Mouse (Mus musculus) forebrain, postnatal 0 days (tissue): ENCODE measurements at regions not wholly inside any gene's neighbourhood (a gene's known extent, or its start where the extent isn't known, plus 50 kb on each side); places are given as distances from the start of the nearest gene placed in this dataset.

Experiments
- ATAC-seq: fragments of 200-750 bp; cut with Nextera tagmentation; 2 replicates; pipeline ENCODE4 v1.8.0; 2017; ENCODE audit warnings: mild to moderate bottlenecking, moderate library complexity
- DNase-seq: peaks from one replicate; pipeline ENCODE4 v3.0.0-alpha.2; 2015
- H3K27ac ChIP-seq: fragments of 300-500 bp; sonication (generic); 2 replicates; pipeline ENCODE4 v1.5.1; 2014; ENCODE audit warnings: low read depth, mild to moderate bottlenecking, antibody characterized with exemption, low read length, moderate library complexity, mixed read lengths
- H3K27me3 ChIP-seq: fragments of 300-500 bp; sonication (generic); 2 replicates; pipeline ENCODE4 v1.6.1; 2014; ENCODE audit warnings: mild to moderate bottlenecking, low read length, mixed read lengths; ENCODE audit not compliant: insufficient read depth
- H3K36me3 ChIP-seq: fragments of 300-500 bp; sonication (generic); 2 replicates; pipeline ENCODE4 v1.6.1; 2014; ENCODE audit warnings: mild to moderate bottlenecking, moderate library complexity; ENCODE audit not compliant: insufficient read depth
- H3K4me1 ChIP-seq: fragments of 300-500 bp; sonication (generic); 2 replicates; pipeline ENCODE4 v1.6.1; 2014; ENCODE audit warnings: antibody characterized with exemption; ENCODE audit not compliant: insufficient read depth
- H3K4me2 ChIP-seq: fragments of 300-500 bp; sonication (generic); 2 replicates; pipeline ENCODE4 v1.6.1; 2014; ENCODE audit warnings: low read depth, mild to moderate bottlenecking, moderate library complexity
- H3K4me3 ChIP-seq: fragments of 300-500 bp; sonication (generic); 2 replicates; pipeline ENCODE4 v1.5.1; 2014; ENCODE audit warnings: low read depth, low read length, mixed read lengths
- H3K9ac ChIP-seq: fragments of 300-500 bp; sonication (generic); 2 replicates; pipeline ENCODE4 v1.6.1; 2014; ENCODE audit warnings: mild to moderate bottlenecking
- H3K9me3 ChIP-seq: fragments of 300-500 bp; sonication (generic); 2 replicates; pipeline ENCODE4 v1.6.1; 2016; ENCODE audit warnings: low read length
- CTCF ChIP-seq: sonication (generic); IDR thresholded peaks from 2 replicates; pipeline ENCODE4 v1.5.1; 2016; ENCODE audit warnings: antibody characterized with exemption, control low read depth, low read depth
- WGBS: fragments of 180-500 bp; shearing (Covaris S2); extraction: QIAGEN DNeasy Blood & Tissue Kit; methylation state at CpG from one replicate; pipeline ENCODE4 v1.1.7; 2014; 5-methylcytosine and 5-hydroxymethylcytosine counted together

DNA sequence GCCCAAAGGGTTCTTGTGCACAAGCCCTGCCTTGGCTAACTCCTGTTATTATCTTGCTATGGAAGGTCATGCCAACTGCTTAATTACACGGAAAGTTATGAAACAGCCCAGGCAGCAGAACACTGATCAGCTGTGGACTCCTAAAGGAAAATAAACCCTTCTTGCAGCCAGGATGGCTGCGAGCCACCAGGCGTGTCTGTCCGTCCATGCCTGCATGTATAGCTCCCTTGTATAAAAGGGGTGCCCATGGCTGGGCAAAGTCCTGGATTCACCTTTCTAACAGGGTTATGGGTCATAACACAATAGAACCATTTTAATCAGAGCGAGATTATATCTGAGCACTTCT, 169.9 kb upstream of the Map3k1 start:
- no peak overlapping the region for H3K27ac ChIP-seq
- H3K4me1 ChIP-seq = peaks cover 11% of the 10 kb centered on the region; the same call in 1 of the 2 replicates
- 42% methylated on average over 5 of the region's 5 CpGs for WGBS
- H3K4me2 ChIP-seq = 0 out of 2 replicates have a peak overlapping the region, but pooled peaks have one; percentile 23
- TF ChIP-seq CTCF = no peak
- H3K9ac ChIP-seq = no peak overlapping the region
- no peaks in the 10 kb centered on the region for H3K36me3 ChIP-seq
- H3K4me3 ChIP-seq = no peak overlapping the region
- H3K9me3 ChIP-seq = no peaks in the 10 kb centered on the region
- DNase-seq = no peak
- H3K27me3 ChIP-seq = no peaks in the 10 kb centered on the region
- ATAC-seq = no peak

DNA sequence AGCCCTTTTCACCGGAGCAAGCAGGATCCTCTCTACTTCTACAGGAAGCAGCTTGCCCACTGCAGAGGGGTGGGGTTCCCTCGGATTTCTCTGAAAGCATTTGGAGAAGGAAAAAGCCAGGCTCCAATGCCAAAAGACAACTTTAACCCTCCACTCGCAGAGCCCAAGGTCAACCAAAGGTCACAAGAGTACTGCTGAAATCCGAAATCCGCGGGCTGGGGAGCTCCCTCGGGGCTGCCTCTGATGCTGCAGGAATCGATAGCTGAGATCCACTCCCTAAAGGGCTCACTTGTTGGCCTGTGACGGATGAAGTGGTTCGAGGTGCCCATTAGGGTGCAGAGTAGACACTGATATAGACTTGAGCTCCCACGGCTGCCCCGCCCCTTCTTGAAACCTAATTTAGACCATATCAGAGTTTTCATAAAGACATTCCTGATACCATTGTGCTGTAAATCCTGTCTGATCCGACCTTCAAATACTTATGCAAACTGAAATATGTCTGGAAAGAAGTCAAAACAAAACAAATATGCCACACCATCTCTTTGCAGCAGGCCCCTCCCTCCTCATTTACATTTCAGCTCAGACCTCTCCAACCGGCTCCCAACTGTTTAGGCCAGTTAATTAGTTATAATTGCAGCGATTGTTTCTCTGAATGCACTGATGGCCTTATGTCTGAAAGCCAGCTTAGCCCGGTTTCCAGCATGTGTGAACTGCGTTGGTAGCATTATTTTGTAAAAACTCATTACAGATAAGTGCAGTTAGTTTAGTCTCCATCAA, 170.8 kb upstream of the Map3k1 start:
- no peak for DNase-seq
- Histone ChIP-seq H3K4me2 (peak overlapping the region; percentile 23), H3K9ac (no peak overlapping the region)

GRCm38 (mm10) chr13:111980205-111980595, 171.4 kb upstream of the Map3k1 start:
- Histone ChIP-seq H3K27me3 (no peaks in the 10 kb centered on the region), H3K27ac (no peak overlapping the region), H3K4me3 (no peak overlapping the region), H3K9me3 (no peaks in the 10 kb centered on the region), H3K4me1 (peaks cover 11% of the 10 kb centered on the region; the same call in 1 of the 2 replicates), H3K36me3 (no peaks in the 10 kb centered on the region), H3K4me2 (peak overlapping the region; percentile 23; the same call in 1 of the 2 replicates), H3K9ac (no peak overlapping the region)
- DNase-seq (no peak), ATAC-seq (peak; percentile 65)
- 31% methylated on average over 12 of the region's 12 CpGs for WGBS
- TF ChIP-seq CTCF = no peak

More for the DNA sequence above, 170.8 kb upstream of the Map3k1 start:
- H3K27me3 ChIP-seq = no peaks in the 10 kb centered on the region
- no peak overlapping the region for H3K4me3 ChIP-seq
- H3K9me3 ChIP-seq = no peaks in the 10 kb centered on the region
- TF ChIP-seq CTCF = no peak
- ATAC-seq = peak; percentile 54; the same call in 1 of the 2 replicates
- no peaks in the 10 kb centered on the region for H3K36me3 ChIP-seq
- H3K27ac ChIP-seq = no peak overlapping the region; the same call in 1 of the 2 replicates
- 23% methylated on average over 17 of the region's 17 CpGs for WGBS
- H3K4me1 ChIP-seq = peaks cover 11% of the 10 kb centered on the region; the same call in 1 of the 2 replicates

- DNase-seq (no peak), ATAC-seq (no peak)
- no peaks in the 10 kb centered on the region for H3K9me3 ChIP-seq
- no peak overlapping the region for H3K9ac ChIP-seq
- H3K27ac ChIP-seq = no peak overlapping the region
- H3K4me1 ChIP-seq = peaks cover 11% of the 10 kb centered on the region; the same call in 1 of the 2 replicates
- 96% methylated on average over 2 of the region's 2 CpGs for WGBS
- no peaks in the 10 kb centered on the region for H3K36me3 ChIP-seq
- no peak for TF ChIP-seq CTCF
- no peak overlapping the region for H3K4me3 ChIP-seq
- H3K27me3 ChIP-seq = no peaks in the 10 kb centered on the region
- H3K4me2 ChIP-seq = no peak overlapping the region
These were observed 172.3 kb upstream of the Map3k1 start for GRCm38 (mm10) chr13:111981103-111981502.

DNA sequence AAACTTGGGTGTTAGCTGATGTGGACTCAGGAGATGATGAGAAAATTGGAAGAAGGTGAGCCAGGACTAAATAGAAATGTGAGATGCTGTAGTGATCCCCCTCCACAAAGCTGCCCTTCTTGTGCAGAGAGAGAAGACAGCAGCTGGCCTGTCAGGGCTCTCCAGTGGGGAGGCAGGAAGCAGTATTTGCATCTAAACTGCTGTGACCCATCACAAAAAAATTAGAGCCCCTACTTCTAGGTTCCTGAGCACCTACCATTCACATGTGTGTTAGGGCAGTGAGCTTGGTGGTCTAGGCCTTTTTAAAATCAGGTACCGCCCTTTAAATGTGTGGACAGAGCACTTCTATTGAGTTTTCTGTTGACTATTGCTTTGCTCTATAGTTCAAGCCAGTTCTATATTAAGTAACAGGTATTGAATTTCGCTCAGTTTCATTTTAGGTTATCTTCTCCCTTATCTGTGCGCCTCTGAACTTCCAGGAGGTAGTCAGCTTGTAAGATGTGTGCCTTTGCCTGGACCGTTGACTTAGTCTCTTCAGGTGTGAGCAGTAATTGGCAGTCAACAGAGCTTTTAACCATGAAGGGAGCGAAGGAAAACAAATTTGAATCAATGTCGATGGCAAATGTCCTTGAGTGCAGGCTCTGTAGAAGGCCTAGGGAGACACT, 174.1 kb upstream of the Map3k1 start:
- Histone ChIP-seq H3K9me3 (no peaks in the 10 kb centered on the region), H3K9ac (no peak overlapping the region), H3K27me3 (no peaks in the 10 kb centered on the region), H3K4me3 (no peak overlapping the region), H3K4me1 (peaks cover 11% of the 10 kb centered on the region; the same call in 1 of the 2 replicates), H3K27ac (no peak overlapping the region), H3K4me2 (no peak overlapping the region), H3K36me3 (no peaks in the 10 kb centered on the region)
- no peak for DNase-seq
- TF ChIP-seq CTCF = no peak
- ATAC-seq = no peak
- 90% methylated on average over 6 of the region's 6 CpGs for WGBS

- Histone ChIP-seq H3K27me3 (no peaks in the 10 kb centered on the region), H3K4me2 (no peak overlapping the region), H3K27ac (no peak overlapping the region), H3K4me1 (peaks cover 11% of the 10 kb centered on the region; the same call in 1 of the 2 replicates), H3K4me3 (no peak overlapping the region), H3K36me3 (no peaks in the 10 kb centered on the region), H3K9ac (no peak overlapping the region), H3K9me3 (no peaks in the 10 kb centered on the region)
- ATAC-seq = peak; percentile 34; the same call in 1 of the 2 replicates
- no peak for DNase-seq
- no peak for TF ChIP-seq CTCF
- WGBS = 74% methylated on average over 10 of the region's 10 CpGs
These were observed 175.3 kb upstream of the Map3k1 start for GRCm38 (mm10) chr13:111984081-111984574.

GRCm38 (mm10) chr13:111985406-111985805, 176.6 kb upstream of the Map3k1 start:
- Histone ChIP-seq H3K36me3 (no peaks in the 10 kb centered on the region), H3K27ac (no peak overlapping the region), H3K4me3 (no peak overlapping the region), H3K9me3 (no peaks in the 10 kb centered on the region), H3K4me1 (no peaks in the 10 kb centered on the region), H3K27me3 (no peaks in the 10 kb centered on the region), H3K9ac (no peak overlapping the region), H3K4me2 (no peak overlapping the region)
- DNase-seq (no peak), ATAC-seq (no peak)
- TF ChIP-seq CTCF = no peak
- 84% methylated on average over 5 of the region's 5 CpGs for WGBS
